Mouse (Mus musculus): ENCODE measurements around the gene Zfp667.
"Not testable (repeated sequence)": the region's sequence is repeated elsewhere in the genome, so short reads cannot be mapped to it uniquely, and the experiment has no call there.

Zfp667 gene

GRCm38 (mm10) chr7:6285842-6286705 lies at the start of gene Zfp667:
Zfp667 (plus strand) TSS chr7:6286579.
- peak; percentile 100 for DNase-seq

GRCm38 (mm10) chr7:6239787-6240186 lies 46.6 kb upstream of the Zfp667 start:
- DNase-seq = peak in 1 of 2 experiments; percentile 18

DNA sequence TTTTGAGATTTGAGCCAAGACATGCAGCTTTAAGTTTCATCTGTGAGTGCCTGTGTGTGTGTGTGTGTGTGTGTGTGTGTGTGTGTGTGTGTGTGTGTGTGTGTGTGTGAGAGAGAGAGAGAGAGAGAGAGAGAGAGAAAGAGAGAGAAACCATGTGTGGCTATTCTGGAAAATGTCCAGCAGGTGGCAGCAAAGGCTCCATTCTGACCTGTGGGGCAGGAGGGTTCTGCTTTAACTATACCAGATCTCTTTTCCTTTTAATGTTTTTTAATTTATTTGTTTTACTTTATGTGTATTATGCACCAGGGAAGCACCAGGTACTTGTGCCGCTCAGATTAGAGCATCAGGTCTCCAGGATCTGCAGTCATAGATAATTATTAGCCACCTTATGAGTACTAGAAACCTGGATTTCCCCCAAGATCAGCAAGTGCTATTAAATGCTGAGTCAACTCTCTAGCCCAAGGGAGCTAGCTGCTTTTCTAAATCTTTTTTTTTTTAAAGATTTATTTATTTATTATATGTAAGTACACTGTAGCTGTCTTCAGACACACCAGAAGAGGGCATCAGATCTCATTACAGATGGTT lies 45.4 kb upstream of the Zfp667 start:
- DNase-seq = peak; percentile 63 to 72

- DNase-seq = no peak
Observed at GRCm38 (mm10) chr7:6244361-6245292, 41.8 kb upstream of the Zfp667 start.

DNA sequence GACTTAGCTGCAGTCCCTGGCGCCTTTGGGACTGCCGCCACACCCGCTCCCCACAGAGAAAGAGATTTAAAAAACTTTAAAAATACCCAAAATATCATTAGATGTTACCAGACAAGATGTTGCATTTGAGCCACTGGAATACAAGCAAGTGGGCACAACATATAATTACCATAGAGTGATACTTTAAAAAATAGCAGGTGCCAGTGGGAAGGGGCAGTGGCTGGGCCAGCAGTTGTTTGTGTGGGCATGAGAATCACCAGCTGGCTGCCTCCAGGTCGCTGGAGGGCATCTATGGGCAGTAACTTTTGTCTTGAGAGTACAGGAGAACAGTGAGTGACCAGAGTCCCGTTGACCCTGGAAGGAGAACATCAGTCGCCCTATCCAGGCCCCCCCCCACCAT lies 34.0 kb upstream of the Zfp667 start, which contains the start of gene Epp13:
TSS of gene Epp13 (plus strand) at position 301 of the 400 bp plus-strand sequence.
- no peak for DNase-seq

- DNase-seq = no peak
Observed at GRCm38 (mm10) chr7:6254451-6254850, 31.9 kb upstream of the Zfp667 start.

DNA sequence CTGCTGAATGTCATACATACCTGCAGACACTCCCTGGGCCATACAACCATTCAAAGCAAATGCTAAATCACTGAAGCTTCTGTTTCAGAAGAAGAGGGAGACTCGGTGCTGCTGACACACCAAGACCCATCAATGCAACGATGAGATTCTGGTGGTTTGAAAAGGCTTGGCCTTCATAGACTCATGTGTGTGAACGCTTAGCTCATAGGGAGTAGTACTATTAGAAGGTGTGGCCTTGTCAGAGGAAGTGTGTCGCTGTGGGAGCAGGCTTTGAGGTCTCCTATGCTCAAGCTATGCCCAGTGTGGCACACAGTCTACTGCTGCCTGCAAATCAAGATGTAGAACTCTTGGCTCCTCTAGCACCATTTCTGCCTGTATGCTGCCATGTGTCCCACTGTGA lies 29.0 kb upstream of the Zfp667 start:
- DNase-seq = no peak

DNA sequence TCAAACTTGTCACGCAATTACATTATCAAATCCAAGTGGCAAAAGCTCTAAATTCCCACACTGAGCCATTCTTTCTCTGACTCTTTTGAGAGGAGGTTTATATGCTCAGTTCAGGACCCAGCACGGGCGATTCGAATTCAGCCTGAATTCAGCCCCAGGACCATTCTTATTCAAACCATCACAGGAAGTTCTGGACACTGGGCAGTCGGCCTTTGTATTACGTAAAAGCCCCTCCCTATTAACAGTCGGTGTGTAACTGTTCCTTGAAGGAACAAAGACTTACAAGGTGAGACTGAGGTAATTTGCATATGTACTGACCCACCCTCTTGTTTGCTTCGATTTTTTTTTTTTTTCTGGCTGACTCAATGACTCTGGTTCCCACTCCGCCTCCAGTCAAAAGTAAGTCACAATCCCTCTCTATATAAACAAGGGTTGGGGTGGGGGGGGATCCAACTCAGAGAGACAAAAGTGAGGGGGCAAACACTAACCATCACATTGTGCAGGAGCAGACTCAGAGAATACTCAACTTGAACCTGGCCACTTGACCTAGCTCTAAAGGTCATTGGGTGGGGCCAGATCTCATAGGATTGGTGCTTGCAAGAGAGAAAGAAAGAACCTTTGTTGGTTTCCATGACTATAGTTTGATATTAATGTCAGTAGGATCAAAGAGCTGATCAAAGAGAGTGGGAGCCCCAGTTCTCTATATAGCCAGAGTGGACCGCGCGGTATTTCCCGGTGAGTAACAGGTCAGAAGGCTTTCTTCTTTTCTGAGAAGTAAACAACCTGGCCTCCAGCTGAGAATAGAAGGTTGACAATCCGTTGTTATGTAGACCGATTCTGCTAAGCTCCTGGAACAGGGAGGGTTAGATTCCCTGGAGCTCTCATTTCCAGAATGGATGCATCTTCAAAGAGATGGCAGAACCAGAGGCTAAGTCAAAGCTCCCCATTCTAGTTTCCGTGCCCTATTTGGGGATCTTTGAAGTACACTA lies 27.9 kb upstream of the Zfp667 start:
- no peak for DNase-seq

GRCm38 (mm10) chr7:6260004-6260403 lies 26.4 kb upstream of the Zfp667 start:
- not testable (repeated sequence) for DNase-seq

- DNase-seq = no peak
Observed at GRCm38 (mm10) chr7:6262120-6262519, 24.3 kb upstream of the Zfp667 start.

DNA sequence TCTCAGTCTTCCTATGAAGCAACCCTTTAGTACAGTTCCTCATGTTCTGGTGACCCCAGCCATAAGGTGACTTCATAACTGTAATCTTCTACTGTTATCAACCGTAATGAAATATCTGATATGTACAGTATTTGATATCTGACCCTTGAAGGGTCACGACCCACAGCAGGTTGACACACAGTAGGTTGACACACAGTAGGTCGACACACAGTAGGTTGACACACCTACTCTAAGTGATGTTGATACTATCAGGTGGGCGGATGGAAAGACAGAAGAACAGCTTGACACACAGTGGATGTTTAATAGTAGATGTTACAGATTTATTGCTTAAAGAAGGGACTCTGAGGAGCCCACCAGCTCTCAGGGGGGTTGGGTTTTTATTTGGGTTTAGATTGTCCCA lies 23.4 kb upstream of the Zfp667 start:
- DNase-seq = no peak

- DNase-seq = peak in 1 of 2 experiments; percentile 27
Observed at GRCm38 (mm10) chr7:6265695-6266094, 20.7 kb upstream of the Zfp667 start.

GRCm38 (mm10) chr7:6277906-6278305 lies 8.5 kb upstream of the Zfp667 start:
- no peak for DNase-seq

DNA sequence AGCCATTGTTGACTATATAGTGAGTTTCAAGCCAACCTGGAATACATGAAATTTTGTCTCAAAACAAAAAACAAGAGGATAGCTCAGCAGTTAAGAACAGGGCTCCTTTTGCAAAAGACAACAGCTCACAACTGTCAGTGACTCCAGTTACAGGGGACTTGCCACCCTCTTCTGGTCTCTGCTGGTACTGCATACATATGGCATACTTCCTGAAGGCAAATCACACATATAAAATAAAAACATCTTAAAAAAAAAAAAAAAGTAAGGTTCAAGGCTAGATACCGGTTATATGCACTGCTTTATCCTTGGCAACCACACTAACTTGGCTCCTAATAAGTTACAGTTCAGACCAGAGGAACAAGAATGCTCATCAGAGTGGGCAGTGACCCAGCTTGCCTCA lies 3.6 kb upstream of the Zfp667 start:
- DNase-seq = peak; percentile 90 to 93

GRCm38 (mm10) chr7:6283451-6284075 lies 2.8 kb upstream of the Zfp667 start:
- DNase-seq = peak; percentile 88 to 89

GRCm38 (mm10) chr7:6284442-6285012 lies 1.9 kb upstream of the Zfp667 start:
- DNase-seq = peak; percentile 4 to 13

DNA sequence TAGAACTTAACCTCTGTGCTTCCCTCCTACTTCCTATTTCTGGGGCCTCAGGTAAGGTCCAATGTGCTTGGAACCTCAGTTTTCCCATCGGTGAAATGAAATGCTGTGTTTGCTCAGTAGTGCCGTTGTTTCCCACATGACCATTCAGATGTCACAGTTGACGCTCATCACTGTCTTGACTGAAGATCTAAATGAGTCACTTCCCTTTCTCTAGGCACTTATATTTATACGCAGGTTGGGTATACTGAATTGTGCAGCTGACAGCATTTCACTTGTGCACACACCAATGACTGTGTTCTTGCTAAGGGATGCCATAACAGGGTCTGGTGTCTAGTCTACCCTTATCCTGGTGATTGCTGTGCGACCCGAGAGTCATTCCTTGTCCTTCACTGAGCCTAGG lies 1.0 kb upstream of the Zfp667 start:
- DNase-seq = no peak

- peak; percentile 59 to 61 for DNase-seq
Observed at GRCm38 (mm10) chr7:6286921-6287531, 647 bp downstream of the Zfp667 start.

DNA sequence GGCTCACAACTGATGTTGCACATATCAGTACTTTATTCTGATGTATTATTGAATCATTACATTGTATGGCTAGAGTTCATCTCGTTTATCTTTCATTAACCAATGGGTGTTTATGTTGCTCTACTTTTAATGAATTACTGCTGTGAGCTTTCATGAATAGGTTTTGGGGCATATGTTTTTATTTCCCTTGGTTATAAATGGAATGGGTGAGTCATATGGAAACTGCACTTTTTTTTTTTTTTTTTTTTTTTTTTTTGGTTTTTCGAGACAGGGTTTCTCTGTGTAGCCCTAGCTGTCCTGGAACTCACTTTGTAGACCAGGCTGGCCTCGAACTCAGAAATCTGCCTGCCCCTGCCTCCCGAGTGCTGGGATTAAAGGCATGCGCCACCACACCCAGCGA lies 4.7 kb downstream of the Zfp667 start:
- not testable (repeated sequence) for DNase-seq

DNA sequence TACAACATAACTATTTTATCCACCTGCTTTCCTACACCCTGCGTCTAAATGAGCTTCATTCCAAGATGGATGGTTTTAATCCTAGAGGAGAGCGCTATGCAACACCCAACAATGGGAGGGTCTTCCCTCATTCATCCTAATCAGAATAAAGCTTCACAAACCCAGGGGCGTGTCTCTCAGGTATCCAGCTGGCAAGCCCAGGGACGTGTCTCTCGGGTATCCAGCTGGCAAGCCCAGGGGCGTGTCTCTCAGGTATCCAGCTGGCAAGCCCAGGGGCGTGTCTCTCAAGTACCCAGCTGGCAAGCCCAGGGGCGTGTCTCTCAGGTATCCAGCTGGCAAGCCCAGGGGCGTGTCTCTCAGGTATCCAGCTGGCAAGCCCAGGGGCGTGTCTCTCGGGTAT lies 14.4 kb downstream of the Zfp667 start:
- DNase-seq = not testable (repeated sequence)

All from cerebellum, postnatal 10 days (tissue).